ENCODE assay signal across 16 mouse cellular contexts in the genomic region with DNA sequence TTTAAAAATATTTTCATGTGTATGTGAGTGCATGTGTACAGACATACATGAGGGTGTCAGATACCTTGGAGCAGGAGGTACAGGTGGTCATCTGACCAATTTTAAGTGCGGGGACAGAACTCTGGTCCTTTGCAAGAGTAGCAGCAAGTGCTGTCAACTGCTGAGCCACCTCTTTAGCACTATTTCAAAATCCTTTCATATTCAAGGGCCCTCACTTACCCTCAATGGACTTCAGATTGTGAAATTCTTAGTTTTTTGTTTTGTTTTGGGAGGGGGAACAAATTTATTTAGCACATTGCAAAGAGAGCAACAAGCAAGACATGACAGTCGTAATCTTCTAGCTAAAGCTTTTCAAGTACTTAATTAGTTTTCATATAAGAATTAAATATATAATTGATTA.
"Had no signal": no experiment of that assay in that cellular context is flagged by ENCODE, and none has a peak within 500 bp of the region (broad histone marks: within the 10 kb centered on the region; RNA-seq: fewer than 3 reads in every experiment).

No protein-coding gene starts in this region.

- DNase-seq: retina, postnatal 1 day; right cerebral cortex, adult 18-20 months; right cerebral cortex, postnatal 14 days; right cerebral cortex, postnatal 25 days; right cerebral cortex, postnatal 4 days; spleen, adult 18-20 months; thymus, adult 18-20 months; thymus, adult 2 months; thymus, postnatal 14 days; thymus, postnatal 25 days; thymus, postnatal 36 days; thymus, postnatal 4 days had no signal

- H3K4me1 ChIP-seq: neural tube, embryonic 15.5 days; stomach, embryonic 15.5 days had no signal

- H3K27ac ChIP-seq: neural tube, embryonic 13.5 days; neural tube, embryonic 15.5 days; stomach, embryonic 15.5 days; stomach, postnatal 0 days had no signal

- H3K36me3 ChIP-seq: neural tube, embryonic 13.5 days; neural tube, embryonic 15.5 days; stomach, embryonic 15.5 days had no signal

- H3K27me3 ChIP-seq: neural tube, embryonic 13.5 days; neural tube, embryonic 15.5 days; stomach, embryonic 15.5 days had no signal

- H3K4me3 ChIP-seq: neural tube, embryonic 13.5 days; neural tube, embryonic 15.5 days; stomach, embryonic 15.5 days had no signal

- H3K4me2 ChIP-seq: neural tube, embryonic 13.5 days; neural tube, embryonic 15.5 days; stomach, embryonic 15.5 days had no signal

- H3K9ac ChIP-seq: neural tube, embryonic 13.5 days; neural tube, embryonic 15.5 days; stomach, embryonic 15.5 days had no signal

- H3K9me3 ChIP-seq: neural tube, embryonic 13.5 days; neural tube, embryonic 15.5 days; stomach, embryonic 15.5 days had no signal
